Mouse (Mus musculus) megakaryocyte, embryonic 14.5 days (primary cell): ENCODE results near the gene 4930470P17Rik.

ENCODE experiments used
- FLI1 ChIP-seq: IDR thresholded peaks from 2 replicates; pipeline ENCODE4 v1.6.1; 2012; ENCODE audit warnings: low read length, inconsistent platforms, mixed read lengths
- GATA1 ChIP-seq: IDR thresholded peaks from 3 replicates; pipeline ENCODE4 v1.6.1; 2012; ENCODE audit warnings: mixed read lengths, low read length, inconsistent platforms, borderline replicate concordance

DNA sequence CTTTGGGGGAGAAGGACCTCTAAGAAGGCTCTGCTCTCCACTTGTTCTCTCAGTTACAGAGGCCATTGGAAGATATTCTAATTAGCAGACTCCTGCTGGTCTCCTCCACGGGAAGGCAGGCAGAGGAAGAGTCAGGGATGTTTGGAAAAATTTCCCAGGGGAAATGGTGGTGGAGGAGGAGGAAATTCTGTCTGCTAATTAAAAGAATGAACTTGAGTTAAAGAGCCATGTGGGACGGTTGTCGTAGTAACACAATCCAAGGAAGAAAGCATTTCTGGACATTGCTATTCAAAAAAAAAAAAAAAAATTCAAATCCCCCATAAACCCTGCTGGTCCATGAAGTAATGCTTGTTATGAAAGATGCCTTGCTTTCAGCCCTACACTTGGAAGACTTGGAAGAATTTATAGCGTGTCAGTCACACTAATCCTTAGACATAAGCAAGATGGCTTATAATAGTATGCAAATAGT, 40.6 kb upstream of the 4930470P17Rik start:
- TF ChIP-seq GATA1 (no peak), FLI1 (no peak)
